Mouse (Mus musculus): ENCODE measurements at regions not wholly inside any gene's neighbourhood (a gene's known extent, or its start where the extent isn't known, plus 50 kb on each side); places are given as distances from the start of the nearest gene placed in this dataset.

DNA sequence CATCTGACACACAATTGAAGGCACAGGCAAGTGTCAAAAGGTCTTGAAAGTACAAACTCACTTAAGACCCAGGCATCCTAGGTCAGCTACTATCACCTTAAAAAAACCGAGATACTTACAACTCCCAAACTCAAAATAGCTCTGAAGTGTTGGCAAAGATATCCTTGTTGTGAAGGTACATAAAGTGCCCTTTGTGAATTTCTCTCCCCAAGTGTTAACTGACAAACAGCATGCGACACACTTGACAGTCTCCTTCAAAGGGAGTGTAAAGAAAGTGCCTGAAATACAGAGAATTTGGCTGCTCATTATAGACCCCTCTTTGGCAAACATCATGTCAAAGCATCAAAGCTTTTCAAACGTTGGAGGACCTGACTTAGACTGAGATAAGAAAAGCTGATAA, 2634.2 kb downstream of the 9330182O14Rik start:
- DNase-seq (ENCODE audit: low read depth), result no peak

- DNase-seq (ENCODE audit: low read depth), result no peak
Measured at GRCm38 (mm10) chr15:42779903-42780302, 2645.7 kb downstream of the 9330182O14Rik start.

DNA sequence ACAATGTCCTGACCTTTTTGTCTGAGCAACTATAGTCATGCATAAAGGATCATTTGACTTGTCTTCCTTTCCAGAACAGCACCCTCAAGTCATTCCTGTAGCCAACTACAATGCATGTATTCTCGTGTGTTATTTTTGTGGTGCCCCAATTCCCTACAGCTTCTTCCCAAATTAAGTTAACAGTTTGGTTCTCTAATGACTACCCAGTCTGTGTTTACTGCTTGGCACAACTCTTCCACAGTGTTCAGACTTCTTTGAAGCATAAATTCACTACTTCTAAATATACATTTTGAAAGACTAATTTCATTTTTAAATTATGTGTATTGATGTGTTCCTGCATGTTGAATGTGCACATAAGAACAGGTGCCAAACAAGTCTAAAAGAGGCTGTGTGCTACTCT, 2667.1 kb downstream of the 9330182O14Rik start:
- DNase-seq (ENCODE audit: low read depth), result no peak

- DNase-seq (ENCODE audit: low read depth), result no peak
Measured at GRCm38 (mm10) chr15:42810871-42811490, 2676.8 kb downstream of the 9330182O14Rik start.

DNA sequence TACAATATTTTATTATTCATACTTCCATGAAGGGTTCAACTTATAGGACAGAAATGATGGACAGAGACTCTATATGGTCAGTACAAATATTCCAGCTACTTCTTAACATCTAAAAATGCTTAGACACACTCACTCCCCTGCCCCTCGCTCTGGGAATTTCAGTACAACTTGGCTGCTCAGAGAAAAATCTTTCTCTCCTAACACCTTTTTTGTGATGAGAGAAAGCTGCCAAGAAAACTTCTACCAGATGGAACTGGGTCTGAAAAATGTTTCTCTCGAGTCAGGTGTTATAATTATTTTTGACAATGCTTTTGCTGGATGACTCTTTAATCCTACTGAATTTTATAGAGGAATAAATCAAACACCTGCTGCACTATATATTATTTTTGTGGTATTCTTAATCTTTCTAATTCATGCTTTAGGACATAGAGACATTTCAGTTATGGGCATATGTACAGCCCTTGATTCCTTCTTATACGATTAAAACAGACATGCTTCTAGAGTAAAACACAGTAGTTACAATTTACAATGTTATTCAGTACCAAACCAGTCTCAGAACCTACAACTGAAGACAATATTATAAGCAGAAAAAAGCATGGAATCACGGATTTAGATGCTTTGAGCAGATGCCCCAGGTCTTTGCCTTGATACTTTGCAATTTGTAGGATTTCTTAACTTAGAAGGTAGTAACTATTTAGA, 2681.0 kb downstream of the 9330182O14Rik start:
- DNase-seq (ENCODE audit: low read depth), result no peak

DNA sequence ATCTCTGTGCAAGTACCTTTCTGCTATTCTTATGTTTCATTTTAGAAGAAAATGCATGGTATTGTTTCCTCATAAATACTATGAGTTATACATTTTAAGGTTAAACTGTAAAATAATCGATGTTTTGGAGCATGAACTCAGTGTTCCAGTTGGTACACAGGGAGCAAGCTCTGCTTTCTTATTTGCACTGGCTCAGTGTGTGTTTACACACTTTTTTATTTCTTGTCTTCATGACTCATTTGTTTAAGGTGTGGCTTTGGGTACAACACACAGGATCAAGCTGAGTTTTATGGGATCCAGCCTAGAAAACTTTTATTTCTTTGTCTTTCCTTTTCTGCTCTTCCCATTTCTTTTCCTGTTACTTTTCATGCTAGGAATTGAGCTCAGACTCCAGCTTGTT, 2704.7 kb downstream of the 9330182O14Rik start:
- no peak for DNase-seq (ENCODE audit: low read depth)

GRCm38 (mm10) chr15:42850003-42850402, 2715.8 kb downstream of the 9330182O14Rik start:
- no peak for DNase-seq (ENCODE audit: low read depth)

DNA sequence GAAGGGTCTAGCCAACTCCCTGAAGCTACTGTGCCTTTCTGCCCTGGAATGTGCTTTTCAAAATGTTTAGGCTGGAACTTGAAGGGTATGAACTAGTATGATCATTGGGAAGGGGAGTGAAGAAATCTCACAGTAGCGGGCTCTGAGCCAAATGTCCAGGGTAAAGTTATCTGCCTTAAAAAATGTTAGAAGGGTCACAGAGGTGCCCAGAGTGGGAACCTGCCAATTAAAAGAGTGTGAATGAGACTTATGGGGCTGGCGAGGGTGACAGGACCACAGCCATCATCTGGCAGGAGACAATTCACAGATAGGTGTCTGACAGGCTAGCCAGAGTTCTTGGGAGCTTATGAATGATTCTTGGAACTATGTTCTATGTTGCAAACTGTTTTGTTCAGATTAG, 2738.3 kb downstream of the 9330182O14Rik start:
- DNase-seq (ENCODE audit: low read depth), result no peak

DNA sequence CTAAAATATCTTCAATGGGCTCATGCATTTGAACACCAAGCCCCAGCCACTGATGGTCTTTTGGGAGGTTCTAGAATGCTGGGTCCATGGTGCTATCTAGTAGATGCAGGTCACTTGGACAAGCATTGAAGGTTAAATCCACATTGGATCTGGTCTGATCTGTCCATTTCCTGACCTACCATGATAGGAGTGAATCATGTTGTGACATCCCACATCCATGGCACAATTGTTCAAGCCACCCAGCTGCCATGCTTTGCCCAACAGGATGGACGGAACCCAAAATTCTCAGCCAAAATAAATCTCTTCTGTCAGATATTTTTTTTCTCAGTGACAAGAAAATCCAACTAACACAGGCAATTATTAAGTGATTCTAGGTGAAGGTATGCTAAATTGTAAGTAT, 2760.4 kb downstream of the 9330182O14Rik start:
- DNase-seq (ENCODE audit: low read depth), result no peak

DNA sequence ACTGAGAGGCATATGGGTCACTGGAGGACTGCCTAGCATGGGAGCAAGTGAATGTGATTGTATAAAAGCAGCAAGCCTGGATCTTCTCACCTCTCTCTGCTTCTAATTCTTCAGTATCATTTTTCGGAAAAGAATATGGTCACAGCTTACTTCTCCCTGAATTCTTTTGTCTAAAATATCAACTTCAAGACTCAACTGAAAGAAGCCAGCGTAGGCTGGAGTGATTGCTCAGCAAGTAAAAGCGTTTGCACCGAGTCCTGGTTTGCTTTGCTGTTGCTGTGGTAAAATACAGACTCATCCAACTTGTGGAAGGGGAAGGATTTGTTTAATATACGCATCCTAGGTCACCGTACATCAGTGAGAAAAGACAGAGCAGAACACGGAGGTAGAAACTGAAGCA, 2765.9 kb downstream of the 9330182O14Rik start:
- no peak for DNase-seq (ENCODE audit: low read depth)

- DNase-seq (ENCODE audit: low read depth), result no peak
Measured at GRCm38 (mm10) chr15:42901782-42902181, 2767.6 kb downstream of the 9330182O14Rik start.

DNA sequence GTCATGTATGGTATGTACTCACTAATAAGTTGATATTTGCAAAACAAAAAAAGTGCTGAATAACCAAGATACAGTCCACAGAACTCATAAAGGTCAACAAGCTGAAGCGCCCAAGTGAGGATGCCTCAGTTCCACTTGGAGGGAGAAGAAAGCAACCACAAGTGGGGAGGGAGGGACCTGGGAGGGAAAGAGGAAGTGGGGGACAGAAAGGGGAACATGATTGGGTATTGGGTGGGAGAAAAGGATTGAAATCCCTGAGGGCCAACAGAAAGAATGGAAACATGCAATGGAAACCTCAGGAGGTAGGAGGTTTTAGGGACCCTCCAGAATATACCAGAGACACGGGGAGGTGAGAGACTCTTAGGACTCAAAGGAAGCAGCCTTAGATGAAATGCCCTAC, 2777.2 kb downstream of the 9330182O14Rik start:
- DNase-seq (ENCODE audit: low read depth), result no peak

DNA sequence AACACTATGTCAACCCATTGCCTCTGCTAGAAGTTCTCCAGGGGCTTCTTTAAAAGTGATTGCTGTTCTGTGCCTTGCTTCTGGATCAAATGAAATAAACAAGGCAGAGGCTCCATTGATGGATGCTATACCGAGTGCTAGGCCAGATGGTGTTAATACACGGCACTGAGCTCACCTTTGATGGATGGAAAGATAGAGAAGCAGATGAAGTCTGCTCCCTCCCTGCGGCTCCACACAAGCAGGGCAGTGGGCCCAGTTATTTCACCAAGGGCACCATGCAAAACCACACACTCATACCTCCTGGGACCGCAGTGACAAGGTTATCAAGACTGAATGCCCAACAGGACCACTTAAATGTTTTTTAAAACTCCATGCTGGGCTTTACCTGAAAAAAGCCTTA, 2778.7 kb downstream of the 9330182O14Rik start:
- no peak for DNase-seq (ENCODE audit: low read depth)

GRCm38 (mm10) chr15:42913285-42913684, 2779.1 kb downstream of the 9330182O14Rik start:
- DNase-seq (ENCODE audit: low read depth), result no peak

DNA sequence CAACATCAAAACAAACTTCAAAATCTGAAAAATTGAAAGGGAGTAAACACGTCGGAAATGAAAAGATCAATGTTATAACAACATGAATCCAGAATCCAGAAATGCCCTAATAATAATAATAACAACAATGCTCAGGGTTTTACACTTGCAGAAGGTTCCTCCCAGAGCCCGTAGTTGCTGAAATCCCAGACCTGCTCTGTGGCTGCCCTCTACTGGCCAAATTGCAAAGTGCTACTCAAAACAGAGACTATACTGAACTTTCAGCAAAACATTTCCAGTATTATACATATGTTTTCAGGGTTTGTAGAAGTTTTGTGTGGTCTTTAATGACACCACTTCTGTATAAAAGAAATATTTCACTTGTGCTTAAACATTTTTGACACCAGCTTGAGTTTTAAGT, 2779.9 kb downstream of the 9330182O14Rik start:
- DNase-seq (ENCODE audit: low read depth), result peak; percentile 14

DNA sequence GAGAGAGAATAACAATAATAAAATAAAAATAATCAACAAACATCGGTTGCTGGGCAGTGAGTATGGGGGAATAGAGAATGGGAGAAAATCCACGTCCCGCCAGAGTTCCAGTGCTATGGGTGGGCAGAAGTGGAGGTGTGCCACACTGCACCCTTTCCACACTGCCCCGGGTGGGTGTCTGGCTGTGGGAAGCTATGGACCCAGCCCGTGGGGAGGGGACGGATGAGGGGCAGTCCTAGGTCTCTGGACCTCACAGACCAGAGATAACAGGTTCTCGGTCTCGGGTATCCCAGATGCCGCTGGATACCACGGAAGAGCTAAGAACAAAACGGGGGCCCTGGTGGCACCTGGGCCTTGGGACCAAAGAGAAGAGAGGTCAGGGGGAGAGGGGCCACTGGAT, 2781.0 kb downstream of the 9330182O14Rik start:
- DNase-seq (ENCODE audit: low read depth), result no peak

GRCm38 (mm10) chr15:42921618-42922017, 2787.5 kb downstream of the 9330182O14Rik start:
- DNase-seq (ENCODE audit: low read depth), result no peak

GRCm38 (mm10) chr15:42928331-42928730, 2794.2 kb downstream of the 9330182O14Rik start:
- no peak for DNase-seq (ENCODE audit: low read depth)

DNA sequence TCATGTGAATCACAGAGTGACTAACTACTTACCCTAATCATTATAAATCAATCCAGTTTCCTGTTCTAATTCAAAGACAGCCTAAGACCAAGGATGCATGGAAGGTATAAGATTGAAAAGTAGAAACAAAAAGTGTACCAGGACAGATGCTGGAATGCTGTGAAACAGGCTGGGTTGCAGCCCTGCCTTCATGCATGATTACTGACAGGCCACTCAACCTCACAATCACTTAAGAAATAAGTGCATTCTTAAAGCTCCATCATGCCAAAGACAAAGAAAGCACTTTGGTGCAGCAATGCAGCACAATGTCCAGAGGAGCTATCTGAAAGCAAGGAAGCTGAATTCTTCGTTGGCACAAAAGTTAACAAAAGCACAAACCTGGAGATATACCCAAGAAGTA, 2810.4 kb downstream of the 9330182O14Rik start:
- no peak for DNase-seq (ENCODE audit: low read depth)

DNA sequence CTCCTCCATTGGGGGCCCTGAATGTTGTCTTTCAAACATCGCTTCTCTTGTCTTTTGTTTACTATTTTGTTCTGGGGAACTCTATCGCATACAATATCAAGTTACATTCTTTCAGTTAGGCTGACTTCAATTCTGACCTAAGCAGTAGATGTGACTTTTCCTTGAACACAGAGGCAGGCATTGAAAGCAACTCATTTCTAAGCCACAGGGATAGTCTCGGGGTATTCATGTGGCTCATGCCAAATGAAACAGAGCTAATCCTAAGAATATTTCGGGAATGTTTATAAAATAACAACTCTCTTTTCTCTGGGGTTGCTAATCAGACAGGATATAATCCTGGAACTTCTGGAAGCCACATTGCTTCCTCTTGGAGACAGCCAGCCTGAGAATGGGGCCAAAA, 2821.0 kb downstream of the 9330182O14Rik start:
- DNase-seq (ENCODE audit: low read depth), result no peak

DNA sequence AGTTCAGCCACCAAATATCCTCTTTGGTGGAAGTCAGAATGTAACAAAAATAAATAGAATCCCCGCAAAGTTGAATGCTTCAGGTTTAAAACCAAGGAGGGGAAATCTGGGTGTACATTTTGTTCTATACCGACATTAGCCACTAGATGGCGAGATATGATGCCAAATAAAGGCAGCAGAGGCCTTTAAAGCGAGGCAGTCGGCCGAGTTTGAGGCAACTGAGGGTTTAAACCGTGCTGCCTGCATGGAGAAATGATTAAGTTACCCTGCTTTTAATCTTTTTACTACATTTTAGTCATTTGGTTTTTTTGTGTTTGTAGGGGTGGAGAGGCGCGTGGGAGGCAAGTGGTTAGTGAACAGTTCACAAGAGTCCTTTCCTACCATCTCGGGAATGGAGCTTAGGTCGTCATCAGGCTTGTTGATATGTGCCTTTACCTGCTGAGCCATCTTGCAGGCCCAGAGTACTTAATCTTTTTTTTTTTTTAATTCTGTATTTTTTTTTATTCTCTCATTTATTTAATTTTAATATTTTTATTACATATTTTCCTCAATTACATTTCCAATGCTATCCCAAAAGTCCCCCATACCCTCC, 2828.7 kb downstream of the 9330182O14Rik start:
- peak; percentile 39 for DNase-seq (ENCODE audit: low read depth)

DNA sequence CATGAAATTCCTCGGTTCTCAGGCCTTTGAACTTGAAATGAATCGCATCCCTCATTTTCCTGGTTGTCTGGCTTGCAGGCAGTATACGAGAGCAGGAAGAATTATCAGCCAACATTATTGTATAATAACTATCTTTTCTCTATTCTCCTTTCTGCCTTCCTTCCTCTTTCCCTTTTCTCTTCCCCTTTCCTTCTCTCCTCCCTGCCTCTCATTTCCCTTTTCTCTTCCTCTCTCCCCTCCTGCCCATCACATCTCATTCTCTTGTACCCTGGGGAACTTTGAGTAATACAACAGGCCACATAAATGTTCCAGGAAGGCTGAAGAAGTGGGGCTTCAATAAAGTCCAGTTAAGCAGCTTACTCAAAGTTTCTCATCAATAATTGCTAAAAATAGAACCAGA, 2831.1 kb downstream of the 9330182O14Rik start:
- no peak for DNase-seq (ENCODE audit: low read depth)

All from fibroblast of lung, adult 2 months (primary cell).